Mouse (Mus musculus) B cell, adult 2 months (primary cell): ENCODE data around the gene Foxd1.
A peak's percentile ranks its signal among the peaks of the same experiment; 100 is the strongest.

Experiments used
- DNase-seq, 2 experiments: peaks; one replicate each; pipeline ENCODE4 v3.0.0; 2022

Gene Foxd1

GRCm38 (mm10) chr13:98355559-98356111 lies 1.6 kb downstream of the Foxd1 start:
- peak in 1 of 2 experiments; percentile 36 for DNase-seq

- no peak for DNase-seq
These were observed 2.3 kb downstream of the Foxd1 start for GRCm38 (mm10) chr13:98356176-98356972.

- DNase-seq, result no peak
These were observed 3.0 kb downstream of the Foxd1 start for GRCm38 (mm10) chr13:98356973-98357425.

- DNase-seq, result no peak
These were observed 3.7 kb downstream of the Foxd1 start for GRCm38 (mm10) chr13:98357433-98358423.

- no peak for DNase-seq
These were observed 4.6 kb downstream of the Foxd1 start for GRCm38 (mm10) chr13:98358424-98359181.

- DNase-seq, result no peak
These were observed 5.3 kb downstream of the Foxd1 start for GRCm38 (mm10) chr13:98359337-98359736.

GRCm38 (mm10) chr13:98360391-98360790 lies 6.3 kb downstream of the Foxd1 start:
- no peak for DNase-seq

- DNase-seq, result no peak
These were observed 7.1 kb downstream of the Foxd1 start for GRCm38 (mm10) chr13:98361161-98361560.

- DNase-seq, result no peak
These were observed 9.0 kb downstream of the Foxd1 start for GRCm38 (mm10) chr13:98363046-98363445.

GRCm38 (mm10) chr13:98365081-98365480 lies 11.0 kb downstream of the Foxd1 start:
- no peak for DNase-seq

GRCm38 (mm10) chr13:98365766-98366421 lies 11.9 kb downstream of the Foxd1 start:
- DNase-seq, result no peak

- DNase-seq, result no peak
These were observed 12.6 kb downstream of the Foxd1 start for GRCm38 (mm10) chr13:98366469-98367275.

- no peak for DNase-seq
These were observed 13.6 kb downstream of the Foxd1 start for GRCm38 (mm10) chr13:98367601-98368000.

- DNase-seq, result no peak
These were observed 15.0 kb downstream of the Foxd1 start for GRCm38 (mm10) chr13:98369046-98369445.

GRCm38 (mm10) chr13:98374560-98374959 lies 20.5 kb downstream of the Foxd1 start:
- DNase-seq, result no peak

GRCm38 (mm10) chr13:98374979-98375378 lies 20.9 kb downstream of the Foxd1 start:
- no peak for DNase-seq

- DNase-seq, result no peak
These were observed 23.7 kb downstream of the Foxd1 start for GRCm38 (mm10) chr13:98377746-98378145.

- no peak for DNase-seq
These were observed 28.7 kb downstream of the Foxd1 start for GRCm38 (mm10) chr13:98382751-98383150.

- DNase-seq, result no peak
These were observed 30.0 kb downstream of the Foxd1 start for GRCm38 (mm10) chr13:98383911-98384498.

- DNase-seq, result no peak
These were observed 31.8 kb downstream of the Foxd1 start for GRCm38 (mm10) chr13:98385877-98386276.

GRCm38 (mm10) chr13:98389092-98389491 lies 35.0 kb downstream of the Foxd1 start:
- no peak for DNase-seq
